In the genomic region with DNA sequence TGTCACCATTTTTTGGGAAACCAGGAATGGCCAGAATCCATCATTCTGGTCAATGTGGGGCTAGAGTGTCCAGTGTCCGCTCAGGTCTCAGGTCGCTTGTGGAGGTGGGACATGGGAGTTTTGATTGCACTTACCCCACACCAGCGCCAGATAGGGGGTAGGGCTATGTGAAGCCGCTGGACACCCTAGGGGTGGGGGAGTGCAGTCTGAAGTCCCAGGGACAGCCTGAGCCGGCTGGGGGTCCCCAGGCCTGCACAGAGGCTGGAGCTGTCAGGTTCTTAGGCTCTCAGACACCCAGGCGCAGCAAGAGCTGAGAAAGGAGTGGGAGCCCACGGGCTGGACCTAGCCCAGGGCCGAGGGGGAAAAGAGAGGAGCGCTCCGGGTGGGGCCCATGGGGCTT, we compare ENCODE assay signal across 25 mouse cellular contexts. TPM values are rescaled to one million over a fixed set of nuclear protein-coding genes. Genes with fewer than 3 reads are reported as not detected.
DNase-seq lines count a peak whose midpoint lies in the region; ATAC-seq lines count a peak whose summit lies in the region.
"Had no signal": no experiment of that assay in that cellular context is flagged by ENCODE, and none has a peak within 500 bp of the region (broad histone marks: within the 10 kb centered on the region; RNA-seq: fewer than 3 reads in every experiment).

No protein-coding gene starts in this region.

- no peaks in the 10 kb centered on the region for H3K4me1 ChIP-seq in embryonic facial prominence, embryonic 11.5 days (ENCODE audit: control insufficient read depth, insufficient read depth, low read length)
- H3K4me1 ChIP-seq in embryonic facial prominence, embryonic 10.5 days: peaks cover 4% of the 10 kb centered on the region; the same call in 1 of the 2 replicates
- H3K4me1 ChIP-seq in kidney, embryonic 14.5 days (ENCODE audit: control insufficient read depth, insufficient read depth, low read length): no peaks in the 10 kb centered on the region
- no peaks in the 10 kb centered on the region for H3K4me1 ChIP-seq in limb, embryonic 15.5 days
- H3K4me1 ChIP-seq in limb, embryonic 10.5 days: peaks cover 9% of the 10 kb centered on the region
- no peaks in the 10 kb centered on the region for H3K4me1 ChIP-seq in midbrain, embryonic 14.5 days (ENCODE audit: control insufficient read depth, insufficient read depth, low read length)
- no peaks in the 10 kb centered on the region for H3K4me1 ChIP-seq in midbrain, embryonic 10.5 days
- H3K4me1 ChIP-seq: embryonic facial prominence, embryonic 12.5 days; forebrain, embryonic 12.5 days; forebrain, embryonic 15.5 days; hindbrain, embryonic 13.5 days had no signal

- no peak overlapping the region for H3K4me2 ChIP-seq in embryonic facial prominence, embryonic 11.5 days (ENCODE audit: low read depth, low read length)
- no peak overlapping the region for H3K4me2 ChIP-seq in kidney, embryonic 14.5 days (replicated peaks; ENCODE audit: low read depth, low read length)
- no peak overlapping the region for H3K4me2 ChIP-seq in limb, embryonic 15.5 days
- no peak overlapping the region for H3K4me2 ChIP-seq in midbrain, embryonic 14.5 days (ENCODE audit: low read length)
- H3K4me2 ChIP-seq: embryonic facial prominence, embryonic 12.5 days; forebrain, embryonic 12.5 days; forebrain, embryonic 15.5 days; heart, embryonic 11.5 days; hindbrain, embryonic 13.5 days had no signal

- no peaks in the 10 kb centered on the region for H3K27me3 ChIP-seq in embryonic facial prominence, embryonic 11.5 days (ENCODE audit: control insufficient read depth, insufficient read depth, low read length)
- H3K27me3 ChIP-seq in embryonic facial prominence, embryonic 10.5 days (replicated peaks; ENCODE audit: low read depth, poor library complexity, severe bottlenecking): no peaks in the 10 kb centered on the region
- H3K27me3 ChIP-seq in kidney, embryonic 14.5 days (ENCODE audit: control insufficient read depth, insufficient read depth, low read length): no peaks in the 10 kb centered on the region
- H3K27me3 ChIP-seq in limb, embryonic 15.5 days: no peaks in the 10 kb centered on the region
- H3K27me3 ChIP-seq in limb, embryonic 10.5 days (ENCODE audit: low read depth, poor library complexity, severe bottlenecking): no peaks in the 10 kb centered on the region
- H3K27me3 ChIP-seq in midbrain, embryonic 14.5 days (ENCODE audit: control insufficient read depth, insufficient read depth, low read length): no peaks in the 10 kb centered on the region
- H3K27me3 ChIP-seq in midbrain, embryonic 10.5 days (ENCODE audit: low read depth, poor library complexity, severe bottlenecking): no peaks in the 10 kb centered on the region
- H3K27me3 ChIP-seq: embryonic facial prominence, embryonic 12.5 days; forebrain, embryonic 12.5 days; forebrain, embryonic 15.5 days; hindbrain, embryonic 13.5 days had no signal

- no peak overlapping the region for H3K4me3 ChIP-seq in embryonic facial prominence, embryonic 11.5 days (ENCODE audit: low read depth, low read length)
- no peak overlapping the region for H3K4me3 ChIP-seq in embryonic facial prominence, embryonic 10.5 days
- H3K4me3 ChIP-seq in kidney, embryonic 14.5 days (ENCODE audit: low read length): no peak overlapping the region
- H3K4me3 ChIP-seq in limb, embryonic 15.5 days: no peak overlapping the region
- H3K4me3 ChIP-seq in limb, embryonic 10.5 days: no peak overlapping the region
- H3K4me3 ChIP-seq in midbrain, embryonic 14.5 days (replicated peaks; ENCODE audit: low read depth, low read length): no peak overlapping the region
- no peak overlapping the region for H3K4me3 ChIP-seq in midbrain, embryonic 10.5 days
- H3K4me3 ChIP-seq: embryonic facial prominence, embryonic 12.5 days; erythroblast, embryonic 14.5 days; forebrain, embryonic 12.5 days; forebrain, embryonic 15.5 days; heart, adult 2 months; hindbrain, embryonic 13.5 days had no signal

- H3K27ac ChIP-seq in embryonic facial prominence, embryonic 11.5 days (replicated peaks; ENCODE audit: low read depth, low read length): no peak overlapping the region
- H3K27ac ChIP-seq in embryonic facial prominence, embryonic 10.5 days (replicated peaks): no peak overlapping the region
- H3K27ac ChIP-seq in kidney, embryonic 14.5 days (ENCODE audit: low read depth, low read length): no peak overlapping the region
- no peak overlapping the region for H3K27ac ChIP-seq in limb, embryonic 15.5 days
- no peak overlapping the region for H3K27ac ChIP-seq in limb, embryonic 10.5 days
- H3K27ac ChIP-seq in midbrain, embryonic 14.5 days (replicated peaks; ENCODE audit: low read depth, low read length): no peak overlapping the region
- no peak overlapping the region for H3K27ac ChIP-seq in midbrain, embryonic 10.5 days (replicated peaks)
- H3K27ac ChIP-seq: embryonic facial prominence, embryonic 12.5 days; forebrain, embryonic 12.5 days; forebrain, embryonic 15.5 days; heart, adult 2 months; hindbrain, embryonic 13.5 days had no signal

- H3K9ac ChIP-seq in embryonic facial prominence, embryonic 11.5 days (replicated peaks; ENCODE audit: low read length): no peak overlapping the region
- H3K9ac ChIP-seq in kidney, embryonic 14.5 days (ENCODE audit: low read depth, low read length): no peak overlapping the region
- no peak overlapping the region for H3K9ac ChIP-seq in limb, embryonic 15.5 days
- H3K9ac ChIP-seq in midbrain, embryonic 14.5 days (replicated peaks; ENCODE audit: low read length): no peak overlapping the region
- H3K9ac ChIP-seq: embryonic facial prominence, embryonic 12.5 days; forebrain, embryonic 12.5 days; forebrain, embryonic 15.5 days; hindbrain, embryonic 13.5 days had no signal

- no peaks in the 10 kb centered on the region for H3K9me3 ChIP-seq in embryonic facial prominence, embryonic 11.5 days (replicated peaks; ENCODE audit: control insufficient read depth, low read length)
- no peaks in the 10 kb centered on the region for H3K9me3 ChIP-seq in embryonic facial prominence, embryonic 10.5 days
- H3K9me3 ChIP-seq in kidney, embryonic 14.5 days (ENCODE audit: control insufficient read depth, low read length): no peaks in the 10 kb centered on the region
- no peaks in the 10 kb centered on the region for H3K9me3 ChIP-seq in limb, embryonic 15.5 days
- no peaks in the 10 kb centered on the region for H3K9me3 ChIP-seq in limb, embryonic 10.5 days (replicated peaks)
- H3K9me3 ChIP-seq in midbrain, embryonic 14.5 days (ENCODE audit: control insufficient read depth, low read length): no peaks in the 10 kb centered on the region
- H3K9me3 ChIP-seq in midbrain, embryonic 10.5 days (replicated peaks): no peaks in the 10 kb centered on the region
- H3K9me3 ChIP-seq: embryonic facial prominence, embryonic 12.5 days; forebrain, embryonic 12.5 days; hindbrain, embryonic 13.5 days had no signal

- no peak for DNase-seq in embryonic facial prominence, embryonic 11.5 days (ENCODE audit: low spot score)
- DNase-seq in embryonic facial prominence, embryonic 10.5 days (ENCODE audit: low spot score): no peak
- no peak for DNase-seq in kidney, postnatal 25 days
- DNase-seq in limb, embryonic 10.5 days (ENCODE audit: low spot score): no peak
- no peak for DNase-seq in midbrain, embryonic 14.5 days
- DNase-seq in midbrain, embryonic 10.5 days (ENCODE audit: low spot score): no peak
- DNase-seq: adrenal gland, adult 8-10 months; adrenal gland, postnatal 25 days; cerebellum, adult 11-12 months; cerebellum, adult 8-10 months; cerebellum, postnatal 10 days; cerebellum, postnatal 36 days; embryo, embryonic 11 days; gastrocnemius, postnatal 25 days; heart, adult 2 months had no signal

- ATAC-seq in embryonic facial prominence, embryonic 11.5 days (replicated peaks; ENCODE audit: insufficient number of reproducible peaks, low FRiP score, low TSS enrichment, low read depth): 0 out of 2 replicates have a peak, but pooled peaks have one; percentile 14
- 0 out of 2 replicates have a peak, but pooled peaks have one; percentile 43 for ATAC-seq in kidney, embryonic 14.5 days (ENCODE audit: low FRiP score, low TSS enrichment)
- peak; percentile 25; the same call in 1 of the 2 replicates for ATAC-seq in limb, embryonic 15.5 days (ENCODE audit: insufficient number of reproducible peaks, low FRiP score, low TSS enrichment, low read depth)
- ATAC-seq in midbrain, embryonic 14.5 days (ENCODE audit: low FRiP score, low TSS enrichment): peak; percentile 48; the same call in 1 of the 2 replicates
- ATAC-seq: activated CD4-positive, CD25-positive, alpha-beta regulatory T cell, adult 4 months; forebrain, embryonic 15.5 days; hindbrain, embryonic 16.5 days had no signal

- WGBS in embryonic facial prominence, embryonic 11.5 days: 85% methylated on average over 10 of the region's 10 CpGs
- 86% methylated on average over 10 of the region's 10 CpGs for WGBS in embryonic facial prominence, embryonic 10.5 days
- WGBS in kidney, embryonic 14.5 days: 84% methylated on average over 10 of the region's 10 CpGs
- 85% methylated on average over 9 of the region's 10 CpGs for WGBS in limb, embryonic 15.5 days
- 92% methylated on average over 10 of the region's 10 CpGs for whole genome bisulfite sequencing in limb, embryonic 10.5 days
- WGBS in midbrain, embryonic 14.5 days: 91% methylated on average over 10 of the region's 10 CpGs
- WGBS in midbrain, embryonic 10.5 days: 93% methylated on average over 10 of the region's 10 CpGs

- H3K36me3 ChIP-seq in embryonic facial prominence, embryonic 11.5 days (replicated peaks; ENCODE audit: control insufficient read depth, insufficient read depth, low read depth, low read length): no peaks in the 10 kb centered on the region
- no peaks in the 10 kb centered on the region for H3K36me3 ChIP-seq in embryonic facial prominence, embryonic 10.5 days (replicated peaks)
- H3K36me3 ChIP-seq in kidney, embryonic 14.5 days (ENCODE audit: control insufficient read depth, insufficient read depth, low read length): no peaks in the 10 kb centered on the region
- no peaks in the 10 kb centered on the region for H3K36me3 ChIP-seq in limb, embryonic 15.5 days
- H3K36me3 ChIP-seq in limb, embryonic 10.5 days: no peaks in the 10 kb centered on the region
- no peaks in the 10 kb centered on the region for H3K36me3 ChIP-seq in midbrain, embryonic 14.5 days (ENCODE audit: control insufficient read depth, insufficient read depth, low read length)
- no peaks in the 10 kb centered on the region for H3K36me3 ChIP-seq in midbrain, embryonic 10.5 days
- H3K36me3 ChIP-seq: embryonic facial prominence, embryonic 12.5 days; forebrain, embryonic 12.5 days; forebrain, embryonic 15.5 days; hindbrain, embryonic 13.5 days had no signal

RNA-seq across cellular contexts. Expression of a gene that starts 24.4 kb away (rescaled TPM):
- 130 and 137 TPM in 2 replicates for polyA plus RNA-seq in embryonic facial prominence, embryonic 11.5 days (2014; fragmentation: Nextera tagmentation; extraction: Ambion mirVana)
- polyA plus RNA-seq in embryonic facial prominence, embryonic 10.5 days (2016; fragmentation: Nextera tagmentation; extraction: Ambion mirVana): 113 and 115 TPM in 2 replicates
- polyA plus RNA-seq in kidney, embryonic 14.5 days (2014; fragmentation: Nextera tagmentation; extraction: Ambion mirVana): 104 and 107 TPM in 2 replicates
- polyA plus RNA-seq in limb, embryonic 15.5 days (2015; fragmentation: Nextera tagmentation; extraction: Ambion mirVana): 79.8 and 98.6 TPM in 2 replicates
- 108 and 118 TPM in 2 replicates for polyA plus RNA-seq in limb, embryonic 10.5 days (2016; fragmentation: Nextera tagmentation; extraction: Ambion mirVana)
- 164 and 168 TPM in 2 replicates for polyA plus RNA-seq in midbrain, embryonic 14.5 days (2014; fragmentation: Nextera tagmentation; extraction: Ambion mirVana)
- polyA plus RNA-seq in midbrain, embryonic 10.5 days (2016; fragmentation: Nextera tagmentation; extraction: Ambion mirVana): 123 and 133 TPM in 2 replicates
